Mouse (Mus musculus): Measurements from ENCODE around the gene Dapk1. TPM values are rescaled to one million over a fixed set of nuclear protein-coding genes. Genes with fewer than 3 reads are reported as not detected.

The Dapk1 gene
- polyA plus RNA-seq, 1 experiment = 37.8 TPM

GRCm38 (mm10) chr13:60690921-60691320 lies 89.2 kb downstream of the Dapk1 start:
- Histone ChIP-seq H3K36me3 (ENCODE audit: control insufficient read depth, insufficient read depth, low read length, poor library complexity, severe bottlenecking) (no peaks in the 10 kb centered on the region), H3K4me3 (ENCODE audit: low read depth, low read length) (no peak overlapping the region), H3K27me3 (ENCODE audit: control insufficient read depth, insufficient read depth, low read length, poor library complexity, severe bottlenecking) (no peaks in the 10 kb centered on the region), H3K27ac (ENCODE audit: insufficient read depth, low read length) (no peak overlapping the region), H3K9ac (ENCODE audit: low read depth, poor library complexity, severe bottlenecking) (no peak overlapping the region), H3K4me1 (ENCODE audit: control insufficient read depth, insufficient read depth, low read length) (no peaks in the 10 kb centered on the region), H3K9me3 (replicated peaks; ENCODE audit: control insufficient read depth, insufficient read depth, low read length, poor library complexity, severe bottlenecking) (no peaks in the 10 kb centered on the region)
- no peak for TF ChIP-seq EP300 (IDR thresholded peaks at IDR 0.05; ENCODE audit: insufficient read depth, low read depth, low read length)
- TF ChIP-seq CTCF (IDR thresholded peaks at IDR 0.05; ENCODE audit: low read depth, low read length) = no peak
- TF ChIP-seq POLR2A (IDR thresholded peaks at IDR 0.05; ENCODE audit: insufficient read depth, low read length) = no peak

- Histone ChIP-seq H3K4me3 (ENCODE audit: low read depth, low read length) (no peak overlapping the region), H3K27me3 (ENCODE audit: control insufficient read depth, insufficient read depth, low read length, poor library complexity, severe bottlenecking) (no peaks in the 10 kb centered on the region), H3K4me1 (ENCODE audit: control insufficient read depth, insufficient read depth, low read length) (no peaks in the 10 kb centered on the region), H3K36me3 (ENCODE audit: control insufficient read depth, insufficient read depth, low read length, poor library complexity, severe bottlenecking) (no peaks in the 10 kb centered on the region), H3K9me3 (replicated peaks; ENCODE audit: control insufficient read depth, insufficient read depth, low read length, poor library complexity, severe bottlenecking) (no peaks in the 10 kb centered on the region), H3K27ac (ENCODE audit: insufficient read depth, low read length) (no peak overlapping the region), H3K9ac (ENCODE audit: low read depth, poor library complexity, severe bottlenecking) (no peak overlapping the region)
- TF ChIP-seq CTCF (IDR thresholded peaks at IDR 0.05; ENCODE audit: low read depth, low read length) (no peak), POLR2A (IDR thresholded peaks at IDR 0.05; ENCODE audit: insufficient read depth, low read length) (no peak), EP300 (IDR thresholded peaks at IDR 0.05; ENCODE audit: insufficient read depth, low read depth, low read length) (no peak)
Observed at GRCm38 (mm10) chr13:60691940-60692339, 90.2 kb downstream of the Dapk1 start.

- H3K9me3 ChIP-seq (replicated peaks; ENCODE audit: control insufficient read depth, insufficient read depth, low read length, poor library complexity, severe bottlenecking) = no peaks in the 10 kb centered on the region
- no peaks in the 10 kb centered on the region for H3K4me1 ChIP-seq (ENCODE audit: control insufficient read depth, insufficient read depth, low read length)
- H3K9ac ChIP-seq (ENCODE audit: low read depth, poor library complexity, severe bottlenecking) = no peak overlapping the region
- H3K27ac ChIP-seq (ENCODE audit: insufficient read depth, low read length) = no peak overlapping the region
- no peaks in the 10 kb centered on the region for H3K36me3 ChIP-seq (ENCODE audit: control insufficient read depth, insufficient read depth, low read length, poor library complexity, severe bottlenecking)
- no peak for TF ChIP-seq POLR2A (IDR thresholded peaks at IDR 0.05; ENCODE audit: insufficient read depth, low read length)
- no peak for TF ChIP-seq EP300 (IDR thresholded peaks at IDR 0.05; ENCODE audit: insufficient read depth, low read depth, low read length)
- no peak for TF ChIP-seq CTCF (IDR thresholded peaks at IDR 0.05; ENCODE audit: low read depth, low read length)
- H3K27me3 ChIP-seq (ENCODE audit: control insufficient read depth, insufficient read depth, low read length, poor library complexity, severe bottlenecking) = no peaks in the 10 kb centered on the region
- H3K4me3 ChIP-seq (ENCODE audit: low read depth, low read length) = no peak overlapping the region
Observed at GRCm38 (mm10) chr13:60695186-60695980, 93.6 kb downstream of the Dapk1 start.

- H3K9me3 ChIP-seq (replicated peaks; ENCODE audit: control insufficient read depth, insufficient read depth, low read length, poor library complexity, severe bottlenecking) = no peaks in the 10 kb centered on the region
- no peak overlapping the region for H3K27ac ChIP-seq (ENCODE audit: insufficient read depth, low read length)
- no peaks in the 10 kb centered on the region for H3K4me1 ChIP-seq (ENCODE audit: control insufficient read depth, insufficient read depth, low read length)
- no peak overlapping the region for H3K9ac ChIP-seq (ENCODE audit: low read depth, poor library complexity, severe bottlenecking)
- H3K27me3 ChIP-seq (ENCODE audit: control insufficient read depth, insufficient read depth, low read length, poor library complexity, severe bottlenecking) = no peaks in the 10 kb centered on the region
- TF ChIP-seq POLR2A (IDR thresholded peaks at IDR 0.05; ENCODE audit: insufficient read depth, low read length) (no peak), EP300 (IDR thresholded peaks at IDR 0.05; ENCODE audit: insufficient read depth, low read depth, low read length) (no peak), CTCF (IDR thresholded peaks at IDR 0.05; ENCODE audit: low read depth, low read length) (no peak)
- H3K4me3 ChIP-seq (ENCODE audit: low read depth, low read length) = no peak overlapping the region
- H3K36me3 ChIP-seq (ENCODE audit: control insufficient read depth, insufficient read depth, low read length, poor library complexity, severe bottlenecking) = no peaks in the 10 kb centered on the region
Observed at GRCm38 (mm10) chr13:60696323-60696722, 94.6 kb downstream of the Dapk1 start.

- Histone ChIP-seq H3K36me3 (ENCODE audit: control insufficient read depth, insufficient read depth, low read length, poor library complexity, severe bottlenecking) (no peaks in the 10 kb centered on the region), H3K27ac (ENCODE audit: insufficient read depth, low read length) (no peak overlapping the region), H3K9me3 (replicated peaks; ENCODE audit: control insufficient read depth, insufficient read depth, low read length, poor library complexity, severe bottlenecking) (no peaks in the 10 kb centered on the region), H3K4me1 (ENCODE audit: control insufficient read depth, insufficient read depth, low read length) (no peaks in the 10 kb centered on the region), H3K4me3 (ENCODE audit: low read depth, low read length) (no peak overlapping the region), H3K27me3 (ENCODE audit: control insufficient read depth, insufficient read depth, low read length, poor library complexity, severe bottlenecking) (no peaks in the 10 kb centered on the region), H3K9ac (ENCODE audit: low read depth, poor library complexity, severe bottlenecking) (no peak overlapping the region)
- TF ChIP-seq CTCF (IDR thresholded peaks at IDR 0.05; ENCODE audit: low read depth, low read length) (no peak), POLR2A (IDR thresholded peaks at IDR 0.05; ENCODE audit: insufficient read depth, low read length) (no peak), EP300 (IDR thresholded peaks at IDR 0.05; ENCODE audit: insufficient read depth, low read depth, low read length) (no peak)
Observed at GRCm38 (mm10) chr13:60696741-60697140, 95.0 kb downstream of the Dapk1 start.

GRCm38 (mm10) chr13:60698021-60698420 lies 96.3 kb downstream of the Dapk1 start:
- Histone ChIP-seq H3K27ac (ENCODE audit: insufficient read depth, low read length) (no peak overlapping the region), H3K9me3 (replicated peaks; ENCODE audit: control insufficient read depth, insufficient read depth, low read length, poor library complexity, severe bottlenecking) (no peaks in the 10 kb centered on the region), H3K27me3 (ENCODE audit: control insufficient read depth, insufficient read depth, low read length, poor library complexity, severe bottlenecking) (no peaks in the 10 kb centered on the region), H3K4me3 (ENCODE audit: low read depth, low read length) (no peak overlapping the region), H3K4me1 (ENCODE audit: control insufficient read depth, insufficient read depth, low read length) (no peaks in the 10 kb centered on the region), H3K36me3 (ENCODE audit: control insufficient read depth, insufficient read depth, low read length, poor library complexity, severe bottlenecking) (no peaks in the 10 kb centered on the region), H3K9ac (ENCODE audit: low read depth, poor library complexity, severe bottlenecking) (no peak overlapping the region)
- no peak for TF ChIP-seq EP300 (IDR thresholded peaks at IDR 0.05; ENCODE audit: insufficient read depth, low read depth, low read length)

All from ES-Bruce4 (cell line).